Mouse (Mus musculus): ENCODE results near the gene Cln3.

GRCm38 (mm10) chr7:126536466-126536865 is 49.2 kb downstream of the Cln3 start:
- TF ChIP-seq CTCF (IDR thresholded peaks at IDR 0.05): no peak
- TF ChIP-seq EP300 (IDR thresholded peaks at IDR 0.05): no peak

All from lung, postnatal 0 days (tissue).